Mouse (Mus musculus): ENCODE results near the gene Olfr1281.
"Not testable (repeated sequence)": the region's sequence is repeated elsewhere in the genome, so short reads cannot be mapped to it uniquely, and the experiment has no call there.

The Olfr1281 gene

DNA sequence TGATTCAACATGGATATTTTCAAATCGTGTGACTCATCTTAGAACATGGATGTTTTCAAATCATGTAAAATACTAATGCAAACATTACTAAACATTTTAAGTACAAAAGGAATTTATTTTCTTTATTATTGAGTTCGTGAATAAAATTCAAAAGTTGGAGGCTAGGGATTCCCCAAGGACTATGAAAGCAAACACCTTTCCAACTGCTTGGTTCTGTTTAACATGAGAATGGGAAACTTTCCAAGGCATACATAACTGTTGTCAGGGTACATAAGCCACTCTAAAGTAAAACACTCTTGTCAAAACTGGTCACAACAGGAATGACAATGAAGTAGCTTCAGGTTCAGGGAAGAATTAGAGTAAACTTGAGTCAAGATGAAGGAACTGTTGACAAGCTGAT, at the start of gene Olfr1281:
TSS of gene Olfr1281 (plus strand) at position 301 of the 400 bp plus-strand sequence.
- in situ Hi-C loops (cut with MseI, MboI) = no loop called here

DNA sequence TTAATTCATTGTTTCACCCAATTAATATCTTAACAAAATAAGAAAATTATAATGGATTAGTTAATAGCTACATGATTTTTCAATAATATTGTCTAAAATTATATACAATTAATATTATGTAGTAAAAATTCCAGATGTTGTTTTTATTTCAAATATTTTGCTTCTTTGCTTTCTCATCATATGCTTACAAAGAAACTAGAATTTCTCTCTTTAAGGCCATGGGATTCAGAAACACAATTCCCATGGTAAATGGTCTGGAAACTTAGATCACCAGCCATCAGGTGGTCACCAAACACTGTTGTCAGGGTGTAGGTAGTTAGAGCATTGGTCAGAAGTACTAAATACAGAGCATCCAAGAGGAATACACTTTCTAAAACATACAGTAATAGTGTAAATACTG, 36.5 kb upstream of the Olfr1281 start, which contains the start of gene Olfr1278:
TSS of gene Olfr1278 (plus strand) at position 301 of the 400 bp plus-strand sequence.
- in situ Hi-C loops (cut with MseI, MboI) = no loop called here

GRCm38 (mm10) chr2:111298541-111298940, 27.8 kb upstream of the Olfr1281 start:
- in situ Hi-C loops (cut with MseI, MboI) = no loop called here

GRCm38 (mm10) chr2:111300374-111300773, 25.9 kb upstream of the Olfr1281 start, which contains the start of gene Olfr1279:
Gene Olfr1279, plus strand, starts transcription at chr2:111300635.
- in situ Hi-C loops (cut with MseI, MboI) = no loop called here

- in situ Hi-C loops (cut with MseI, MboI) = no loop called here
Measured at GRCm38 (mm10) chr2:111313717-111314116, 12.6 kb upstream of the Olfr1281 start, which contains the start of gene Olfr1280. Gene Olfr1280, plus strand, starts transcription at chr2:111314017.

DNA sequence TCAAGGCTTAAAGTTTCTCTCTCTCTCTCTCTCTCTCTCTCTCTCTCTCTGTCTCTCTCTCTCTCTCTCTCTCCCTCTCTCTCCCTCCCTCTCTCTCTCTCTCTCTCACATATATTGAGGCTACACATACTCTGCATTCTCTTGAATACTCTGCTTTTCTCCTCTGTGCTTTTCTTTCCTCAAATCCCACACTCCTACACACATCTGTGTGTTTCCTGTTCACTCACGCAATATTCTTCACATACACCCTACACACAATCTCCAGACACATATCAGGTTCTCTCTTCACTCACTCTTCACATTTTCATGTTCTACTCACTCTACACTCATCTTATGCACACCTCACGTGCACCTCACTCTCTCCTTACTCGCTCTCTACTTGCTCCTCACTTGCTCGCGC, 7.4 kb downstream of the Olfr1281 start:
- in situ Hi-C loops (cut with MseI, MboI) = not testable (repeated sequence)

DNA sequence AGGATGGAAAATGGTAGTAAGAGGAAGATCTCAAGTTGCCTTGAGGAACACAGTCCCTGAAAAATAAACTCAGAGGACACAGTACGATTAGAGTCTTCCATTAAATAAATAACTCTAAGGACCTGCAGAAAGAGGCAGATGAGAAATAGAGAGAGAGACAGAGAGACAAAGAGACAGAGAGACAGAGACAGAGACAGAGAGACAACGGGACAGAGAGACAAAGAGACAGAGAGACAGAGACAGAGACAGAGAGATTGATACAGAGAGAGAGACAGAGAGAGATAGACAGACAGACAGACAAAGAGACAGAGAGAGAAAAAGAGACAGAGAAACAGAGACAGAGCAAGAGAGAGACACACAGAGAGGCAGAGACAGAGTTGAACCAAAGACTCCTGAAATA, 9.7 kb downstream of the Olfr1281 start, which contains the start of gene Olfr1282:
TSS of gene Olfr1282 (minus strand) at position 101 of the 400 bp plus-strand sequence.
- in situ Hi-C loops (cut with MseI, MboI) = no loop called here

- in situ Hi-C loops (cut with MseI, MboI) = no loop called here
Measured at GRCm38 (mm10) chr2:111366490-111366889, 40.2 kb downstream of the Olfr1281 start, which contains the start of gene Olfr1283. Gene Olfr1283, plus strand, starts transcription at chr2:111366790.

DNA sequence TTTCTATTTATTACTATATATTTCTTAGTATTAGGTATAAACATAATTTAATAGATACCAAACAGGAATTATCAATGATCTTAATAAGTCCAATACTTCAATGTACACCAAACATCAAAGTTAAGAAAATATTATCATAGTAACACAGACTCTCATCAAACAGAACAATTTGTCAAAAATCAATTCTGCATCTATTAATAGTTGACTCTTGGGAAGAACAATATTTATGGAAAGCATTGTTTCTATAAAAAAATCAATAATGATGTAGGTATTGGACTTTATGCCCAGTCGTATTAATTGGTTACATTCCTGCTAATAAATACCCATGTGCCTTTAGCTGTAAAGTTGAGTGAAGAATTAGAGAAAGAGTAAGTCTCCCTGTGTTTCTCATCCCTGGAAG, 48.9 kb downstream of the Olfr1281 start, which contains the start of gene Olfr1284:
TSS of gene Olfr1284 (plus strand) at position 301 of the 400 bp plus-strand sequence.
- in situ Hi-C loops (cut with MseI, MboI) = no loop called here
